In genomic region chr15:21858540-21858939, GRCm38 (mm10) we compare ENCODE assay signal across 24 mouse cellular contexts.
"Had no signal": no experiment of that assay in that cellular context is flagged by ENCODE, and none has a peak within 500 bp of the region (broad histone marks: within the 10 kb centered on the region; RNA-seq: fewer than 3 reads in every experiment).

No protein-coding gene starts in this region.

- H3K9ac ChIP-seq: heart, embryonic 12.5 days; hindbrain, embryonic 13.5 days; kidney, embryonic 15.5 days; limb, embryonic 13.5 days; limb, embryonic 15.5 days; liver, embryonic 12.5 days; liver, embryonic 14.5 days had no signal

- H3K27me3 ChIP-seq: heart, embryonic 12.5 days; hindbrain, embryonic 13.5 days; kidney, embryonic 15.5 days; limb, embryonic 13.5 days; limb, embryonic 15.5 days; liver, embryonic 12.5 days had no signal

- H3K36me3 ChIP-seq: heart, embryonic 10.5 days; heart, embryonic 12.5 days; hindbrain, embryonic 13.5 days; kidney, embryonic 15.5 days; limb, embryonic 13.5 days; limb, embryonic 15.5 days; liver, embryonic 12.5 days had no signal

- H3K27ac ChIP-seq: heart, embryonic 10.5 days; hindbrain, embryonic 13.5 days; kidney, embryonic 15.5 days; kidney, postnatal 0 days; limb, embryonic 13.5 days; limb, embryonic 15.5 days; liver, embryonic 12.5 days; liver, embryonic 14.5 days had no signal

- ATAC-seq: hindbrain, embryonic 16.5 days; intestine, embryonic 16.5 days; liver, embryonic 12.5 days had no signal

- H3K4me1 ChIP-seq: heart, embryonic 10.5 days; heart, embryonic 12.5 days; hindbrain, embryonic 13.5 days; kidney, embryonic 15.5 days; limb, embryonic 13.5 days; limb, embryonic 15.5 days; liver, embryonic 12.5 days had no signal

- H3K4me3 ChIP-seq: heart, embryonic 10.5 days; heart, embryonic 12.5 days; hindbrain, embryonic 13.5 days; kidney, embryonic 15.5 days; limb, embryonic 13.5 days; limb, embryonic 15.5 days; liver, embryonic 12.5 days had no signal

- DNase-seq: gastrocnemius, postnatal 14 days; gastrocnemius, postnatal 36 days; heart, adult 18-20 months; heart, postnatal 10 days; heart, postnatal 36 days; kidney, adult 11 months; kidney, adult 2 months; kidney, adult 9 months; kidney, postnatal 14 days; kidney, postnatal 36 days; layer of hippocampus, adult 9-11 months; layer of hippocampus, postnatal 36 days; left cerebral cortex, postnatal 4 days had no signal

- H3K4me2 ChIP-seq: heart, embryonic 12.5 days; hindbrain, embryonic 13.5 days; kidney, embryonic 15.5 days; limb, embryonic 13.5 days; limb, embryonic 15.5 days; liver, embryonic 12.5 days had no signal

- H3K9me3 ChIP-seq: kidney, embryonic 15.5 days; limb, embryonic 13.5 days; limb, embryonic 15.5 days had no signal
